In the genomic region with DNA sequence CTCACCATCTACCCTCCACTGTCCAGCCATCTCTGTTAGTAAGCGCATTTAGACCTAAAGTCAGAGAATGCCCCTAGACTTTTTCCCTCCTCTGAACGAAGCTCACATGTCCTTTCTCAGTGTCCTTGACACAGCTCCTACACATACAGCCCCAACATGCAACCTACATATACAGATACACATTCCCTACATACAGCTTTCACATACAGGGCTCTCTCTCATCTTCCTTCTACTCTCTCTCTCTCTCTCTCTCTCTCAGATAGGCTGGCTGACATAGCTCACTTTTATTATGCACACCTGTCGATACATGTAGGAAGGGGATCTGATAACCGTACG, we compare ENCODE assay signal across 8 mouse cellular contexts. TPM values are rescaled to one million over a fixed set of nuclear protein-coding genes. Genes with fewer than 3 reads are reported as not detected.
DNase-seq lines count a peak whose midpoint lies in the region; ATAC-seq lines count a peak whose summit lies in the region.

No protein-coding gene starts in this region.

- WGBS in heart, embryonic 16.5 days, result 33% methylated on average over 5 of the region's 5 CpGs
- 56% methylated on average over 5 of the region's 5 CpGs for WGBS in hindbrain, embryonic 11.5 days
- 62% methylated on average over 5 of the region's 5 CpGs for WGBS in midbrain, embryonic 11.5 days

- H3K27ac ChIP-seq in heart, embryonic 16.5 days (ENCODE audit: low read length), result peak overlapping the region; percentile 82; the same call in 1 of the 2 replicates
- no peak overlapping the region for H3K27ac ChIP-seq in hindbrain, embryonic 11.5 days (ENCODE audit: low read depth, low read length)
- H3K27ac ChIP-seq in midbrain, embryonic 11.5 days (ENCODE audit: low read depth, low read length), result no peak overlapping the region

- peak overlapping the region; percentile 62 for H3K4me2 ChIP-seq in heart, embryonic 16.5 days (ENCODE audit: low read depth, low read length)
- peak overlapping the region; percentile 91 for H3K4me2 ChIP-seq in hindbrain, embryonic 11.5 days (replicated peaks; ENCODE audit: low read depth, low read length)
- H3K4me2 ChIP-seq in midbrain, embryonic 11.5 days, result peak overlapping the region; percentile 90

- ATAC-seq in heart, embryonic 16.5 days (replicated peaks; ENCODE audit: extremely low read depth, insufficient read depth, low FRiP score), result no peak
- ATAC-seq in hindbrain, embryonic 11.5 days (ENCODE audit: low FRiP score), result no peak; the same call in 1 of the 2 replicates
- ATAC-seq in midbrain, embryonic 11.5 days (ENCODE audit: low FRiP score), result peak; percentile 15; the same call in 1 of the 2 replicates

- peak overlapping the region; percentile 97 for H3K9ac ChIP-seq in heart, embryonic 16.5 days (ENCODE audit: low read length)
- H3K9ac ChIP-seq in hindbrain, embryonic 11.5 days (ENCODE audit: low read depth, low read length), result peak overlapping the region; percentile 85
- peak overlapping the region; percentile 90 for H3K9ac ChIP-seq in midbrain, embryonic 11.5 days (ENCODE audit: low read length)

- H3K9me3 ChIP-seq in heart, embryonic 16.5 days (replicated peaks; ENCODE audit: control insufficient read depth, low read length), result no peaks in the 10 kb centered on the region
- no peaks in the 10 kb centered on the region for H3K9me3 ChIP-seq in hindbrain, embryonic 11.5 days (ENCODE audit: control insufficient read depth, low read length)
- H3K9me3 ChIP-seq in midbrain, embryonic 11.5 days (ENCODE audit: control insufficient read depth, low read length), result no peaks in the 10 kb centered on the region

- peaks cover 12% of the 10 kb centered on the region for H3K4me1 ChIP-seq in heart, embryonic 16.5 days (ENCODE audit: control insufficient read depth, insufficient read depth, low read length)
- H3K4me1 ChIP-seq in hindbrain, embryonic 11.5 days (replicated peaks; ENCODE audit: control insufficient read depth, insufficient read depth, low read length), result no peaks in the 10 kb centered on the region; the same call in 1 of the 2 replicates
- H3K4me1 ChIP-seq in midbrain, embryonic 11.5 days (ENCODE audit: control insufficient read depth, insufficient read depth, low read length), result peaks cover 2% of the 10 kb centered on the region; the same call in 1 of the 2 replicates

- intact Hi-C loops in heart, postnatal 25 days (cut with DNase I), result loop anchor here (10.0 kb wide), 1 partner anchor 178 kb away; no protein-coding TSS in a partner anchor

- DNase-seq in heart, postnatal 25 days (ENCODE audit: low spot score), result no peak
- peak; percentile 32 for DNase-seq in Muller cell, postnatal 12 days (ENCODE audit: inconsistent ontology term)
- DNase-seq in hindbrain, embryonic 11.5 days (ENCODE audit: low spot score), result no peak
- no peak for DNase-seq in midbrain, embryonic 11.5 days (ENCODE audit: low spot score, missing footprints)
- DNase-seq in adrenal gland, adult 8-10 months, result no peak
- no peak for DNase-seq in thymus, postnatal 0 days (ENCODE audit: low spot score)
- DNase-seq in urinary bladder, postnatal 36 days (ENCODE audit: low spot score in 2 of 2), result no peak

- peak overlapping the region; percentile 72 for H3K4me3 ChIP-seq in heart, embryonic 16.5 days (ENCODE audit: low read length)
- H3K4me3 ChIP-seq in hindbrain, embryonic 11.5 days (ENCODE audit: low read depth, low read length), result peak overlapping the region; percentile 82
- peak overlapping the region; percentile 90 for H3K4me3 ChIP-seq in midbrain, embryonic 11.5 days (ENCODE audit: low read depth, low read length)

- H3K36me3 ChIP-seq in heart, embryonic 16.5 days (ENCODE audit: control insufficient read depth, insufficient read depth), result no peaks in the 10 kb centered on the region
- no peaks in the 10 kb centered on the region for H3K36me3 ChIP-seq in hindbrain, embryonic 11.5 days (ENCODE audit: control insufficient read depth, insufficient read depth, low read length)
- no peaks in the 10 kb centered on the region; the same call in 1 of the 2 replicates for H3K36me3 ChIP-seq in midbrain, embryonic 11.5 days (ENCODE audit: control insufficient read depth, insufficient read depth, low read length)

- H3K27me3 ChIP-seq in heart, embryonic 16.5 days (ENCODE audit: control insufficient read depth, insufficient read depth, low read length), result no peaks in the 10 kb centered on the region
- H3K27me3 ChIP-seq in hindbrain, embryonic 11.5 days (ENCODE audit: control insufficient read depth, insufficient read depth, low read length), result no peaks in the 10 kb centered on the region; the same call in 1 of the 2 replicates
- H3K27me3 ChIP-seq in midbrain, embryonic 11.5 days (ENCODE audit: control insufficient read depth, insufficient read depth, low read length), result no peaks in the 10 kb centered on the region; the same call in 1 of the 2 replicates

RNA-seq across cellular contexts. Expression of gene Aldh5a1, which starts 0.7 kb away (rescaled TPM):
- polyA plus RNA-seq in heart, embryonic 16.5 days (2015; fragmentation: Nextera tagmentation; extraction: Ambion mirVana), result 13.4 and 14.0 TPM in 2 replicates
- total RNA-seq in heart, postnatal 25 days (2021), result 10 to 100 TPM; 24.4 to 25.6 TPM
- polyA plus RNA-seq in hindbrain, embryonic 11.5 days (2014; fragmentation: Nextera tagmentation; extraction: Ambion mirVana), result 6.0 and 7.6 TPM in 2 replicates
- 8.6 and 9.1 TPM in 2 replicates for polyA plus RNA-seq in midbrain, embryonic 11.5 days (2014; fragmentation: Nextera tagmentation; extraction: Ambion mirVana)
- total RNA-seq in adrenal gland, adult 8-10 months (2022), result 10 to 100 TPM; 18.9 to 21.9 (median 20.6) TPM
- polyA plus RNA-seq in thymus, postnatal 0 days (2015; fragmentation: Nextera tagmentation; extraction: Ambion mirVana), result 1.2 and 1.3 TPM in 2 replicates

RNA-seq across cellular contexts. Expression of gene Gpld1, which starts 6.2 kb away (rescaled TPM):
- polyA plus RNA-seq in heart, embryonic 16.5 days (2015; fragmentation: Nextera tagmentation; extraction: Ambion mirVana), result 0.25 and 0.55 TPM in 2 replicates
- total RNA-seq in heart, postnatal 25 days (2021), result 1 to 10 TPM; 1.4 to 1.8 TPM
- 0.25 and 0.81 TPM in 2 replicates for polyA plus RNA-seq in hindbrain, embryonic 11.5 days (2014; fragmentation: Nextera tagmentation; extraction: Ambion mirVana)
- polyA plus RNA-seq in midbrain, embryonic 11.5 days (2014; fragmentation: Nextera tagmentation; extraction: Ambion mirVana), result 0.23 and 0.47 TPM in 2 replicates
- 10 to 100 TPM in 1 of 4 experiments, 1 to 10 TPM in 3; 2.8 to 10.0 (median 4.6) TPM for total RNA-seq in adrenal gland, adult 8-10 months (2022)
- 0.47 and 0.54 TPM in 2 replicates for polyA plus RNA-seq in thymus, postnatal 0 days (2015; fragmentation: Nextera tagmentation; extraction: Ambion mirVana)
